Mouse (Mus musculus) gastrocnemius, postnatal 14 days (tissue): ENCODE results near the gene Acsm2. TPM values are rescaled to one million over a fixed set of nuclear protein-coding genes. Genes with fewer than 3 reads are reported as not detected.

Experiments used
- total RNA-seq, 2 experiments: library from RNA; stranded (reverse); gene quantifications; 2 replicates each; pipeline ENCODE4 v1.2.3; 2021

Acsm2 gene
- total RNA-seq, 2 experiments from 2014 or later, result not detected

Other genes starting within 250 kb of the Acsm2 start
- not detected for gene Gp2, start 95.1 kb upstream of the Acsm2 start, total RNA-seq
- not detected for gene Umod, start 75.1 kb upstream of the Acsm2 start, total RNA-seq
- not detected for gene Acsm5, start 34.9 kb upstream of the Acsm2 start, total RNA-seq
- gene Pdilt, start 30.9 kb upstream of the Acsm2 start, total RNA-seq, result not detected
- not detected for gene Acsm1, start 52.7 kb downstream of the Acsm2 start, total RNA-seq
- gene Acsm4, start 135.7 kb downstream of the Acsm2 start, total RNA-seq, result not detected
- gene Thumpd1, start 166.5 kb downstream of the Acsm2 start, total RNA-seq, result 10 to 100 TPM; 14.2 to 15.2 TPM
- not detected for gene Acsm3, start 206.6 kb downstream of the Acsm2 start, total RNA-seq
- gene Rexo5, start 239.7 kb downstream of the Acsm2 start, total RNA-seq, result under 1 TPM; 0.49 to 0.62 TPM
- 1 to 10 TPM; 2.0 to 2.1 TPM for gene Eri2, start 239.7 kb downstream of the Acsm2 start, total RNA-seq